Mouse (Mus musculus): ENCODE results near the gene Ddc. TPM values are rescaled to one million over a fixed set of nuclear protein-coding genes. Genes with fewer than 3 reads are reported as not detected.

The Ddc gene
- polyA plus RNA-seq, 1 experiment from 2014 or later, result 21.7 TPM

DNA sequence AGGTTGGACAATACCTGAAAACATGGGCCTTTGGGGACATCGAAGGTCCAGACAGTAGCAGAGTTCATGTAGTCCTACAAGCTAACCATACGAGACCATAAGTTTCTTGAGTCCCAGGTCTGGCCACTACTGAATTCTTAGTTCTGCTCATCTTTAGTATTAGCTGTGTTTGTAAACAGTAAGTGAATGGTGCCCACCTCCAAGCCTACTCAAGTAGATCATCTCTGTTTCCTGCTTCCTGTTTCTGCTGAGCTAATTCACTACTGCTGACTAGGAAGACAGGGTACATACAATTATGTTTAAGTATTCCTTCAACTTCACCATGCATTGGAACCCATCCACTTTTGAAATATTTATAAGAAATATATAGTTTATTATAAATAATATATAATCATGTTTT is 129.9 kb downstream of the Ddc start:
- 93% methylated on average over 2 of the region's 2 CpGs for WGBS
- H3K4me2 ChIP-seq (ENCODE audit: low read length), result no peak overlapping the region
- no peak for ATAC-seq
- H3K9me3 ChIP-seq (replicated peaks; ENCODE audit: control insufficient read depth, low read length, poor library complexity, severe bottlenecking), result no peaks in the 10 kb centered on the region
- no peaks in the 10 kb centered on the region for H3K36me3 ChIP-seq (ENCODE audit: control insufficient read depth, insufficient read depth, low read length)
- no peak overlapping the region for H3K4me3 ChIP-seq (ENCODE audit: low read depth, low read length)
- no peaks in the 10 kb centered on the region for H3K27me3 ChIP-seq (ENCODE audit: control insufficient read depth, insufficient read depth, low read depth, low read length)
- no peak overlapping the region for H3K27ac ChIP-seq (ENCODE audit: low read length)
- no peaks in the 10 kb centered on the region for H3K4me1 ChIP-seq (ENCODE audit: control insufficient read depth, insufficient read depth, low read length)
- H3K9ac ChIP-seq (ENCODE audit: low read depth, low read length), result no peak overlapping the region

- Histone ChIP-seq H3K27ac (ENCODE audit: low read length) (no peak overlapping the region), H3K9ac (ENCODE audit: low read depth, low read length) (no peak overlapping the region), H3K4me3 (ENCODE audit: low read depth, low read length) (no peak overlapping the region), H3K4me1 (ENCODE audit: control insufficient read depth, insufficient read depth, low read length) (no peaks in the 10 kb centered on the region), H3K4me2 (ENCODE audit: low read length) (no peak overlapping the region), H3K36me3 (ENCODE audit: control insufficient read depth, insufficient read depth, low read length) (no peaks in the 10 kb centered on the region), H3K27me3 (ENCODE audit: control insufficient read depth, insufficient read depth, low read depth, low read length) (no peaks in the 10 kb centered on the region), H3K9me3 (replicated peaks; ENCODE audit: control insufficient read depth, low read length, poor library complexity, severe bottlenecking) (no peaks in the 10 kb centered on the region)
- ATAC-seq, result no peak
These were observed 131.2 kb downstream of the Ddc start for GRCm38 (mm10) chr11:11766736-11767135.

DNA sequence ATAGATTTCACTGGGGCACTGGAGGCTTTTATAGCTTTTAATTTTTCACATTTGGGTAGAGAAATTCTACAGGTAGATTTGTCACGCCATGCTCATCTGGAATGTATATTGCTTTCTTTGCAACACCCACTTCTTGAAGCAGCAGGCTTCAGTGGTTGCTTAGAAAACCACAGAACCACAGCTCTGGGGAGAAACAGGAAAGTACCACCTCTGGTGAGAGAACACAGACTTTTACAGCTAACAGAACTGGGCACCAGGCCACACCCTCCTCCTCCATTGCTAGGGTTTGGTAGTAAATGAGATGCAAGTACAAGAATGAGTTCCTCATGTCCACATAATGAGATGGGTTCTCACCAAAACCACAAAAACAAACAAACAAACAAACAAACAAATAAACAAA is 131.8 kb downstream of the Ddc start:
- H3K4me2 ChIP-seq (ENCODE audit: low read length), result no peak overlapping the region
- no peaks in the 10 kb centered on the region for H3K36me3 ChIP-seq (ENCODE audit: control insufficient read depth, insufficient read depth, low read length)
- no peaks in the 10 kb centered on the region for H3K27me3 ChIP-seq (ENCODE audit: control insufficient read depth, insufficient read depth, low read depth, low read length)
- H3K9ac ChIP-seq (ENCODE audit: low read depth, low read length), result no peak overlapping the region
- no peak for ATAC-seq
- 96% methylated on average over 1 of the region's 1 CpGs for WGBS
- no peaks in the 10 kb centered on the region for H3K4me1 ChIP-seq (ENCODE audit: control insufficient read depth, insufficient read depth, low read length)
- H3K27ac ChIP-seq (ENCODE audit: low read length), result no peak overlapping the region
- no peaks in the 10 kb centered on the region for H3K9me3 ChIP-seq (replicated peaks; ENCODE audit: control insufficient read depth, low read length, poor library complexity, severe bottlenecking)
- no peak overlapping the region for H3K4me3 ChIP-seq (ENCODE audit: low read depth, low read length)

DNA sequence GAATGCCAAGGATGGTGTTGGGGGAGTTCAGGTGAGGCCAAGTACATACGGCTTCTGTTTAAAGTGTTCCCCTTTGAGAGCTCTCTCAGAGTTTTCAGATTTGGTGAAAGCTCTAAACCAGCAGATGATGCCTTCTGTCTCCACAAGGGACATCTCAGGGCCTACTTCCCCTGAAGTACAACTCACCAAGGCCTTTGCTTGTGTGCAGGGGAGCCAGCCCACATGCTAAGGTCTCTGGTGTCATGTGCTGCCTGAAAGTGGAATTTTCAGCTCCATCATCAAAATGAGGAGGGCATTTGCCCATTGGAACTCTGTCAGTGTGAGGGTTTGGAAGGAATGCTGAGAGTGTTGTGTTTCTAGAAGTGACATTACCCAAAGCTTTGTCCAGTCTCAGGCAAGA is 132.5 kb downstream of the Ddc start:
- no peaks in the 10 kb centered on the region for H3K27me3 ChIP-seq (ENCODE audit: control insufficient read depth, insufficient read depth, low read depth, low read length)
- H3K9me3 ChIP-seq (replicated peaks; ENCODE audit: control insufficient read depth, low read length, poor library complexity, severe bottlenecking), result no peaks in the 10 kb centered on the region
- H3K27ac ChIP-seq (ENCODE audit: low read length), result no peak overlapping the region
- ATAC-seq, result no peak
- 82% methylated on average over 1 of the region's 1 CpGs for WGBS
- H3K4me2 ChIP-seq (ENCODE audit: low read length), result no peak overlapping the region
- H3K9ac ChIP-seq (ENCODE audit: low read depth, low read length), result no peak overlapping the region
- H3K4me1 ChIP-seq (ENCODE audit: control insufficient read depth, insufficient read depth, low read length), result no peaks in the 10 kb centered on the region
- no peak overlapping the region for H3K4me3 ChIP-seq (ENCODE audit: low read depth, low read length)
- H3K36me3 ChIP-seq (ENCODE audit: control insufficient read depth, insufficient read depth, low read length), result no peaks in the 10 kb centered on the region

Other genes with a start within 250 kb of the Ddc start
- 1.3 and 1.4 TPM in 2 replicates for gene Ikzf1, start 213.1 kb downstream of the Ddc start, polyA plus RNA-seq (2015; fragmentation: Nextera tagmentation; extraction: Ambion mirVana)
- gene Fignl1, start 89.2 kb downstream of the Ddc start, polyA plus RNA-seq (2015; fragmentation: Nextera tagmentation; extraction: Ambion mirVana), result 7.1 and 8.7 TPM in 2 replicates
- gene Grb10, start 140.5 kb upstream of the Ddc start, polyA plus RNA-seq (2015; fragmentation: Nextera tagmentation; extraction: Ambion mirVana), result 74.6 and 92.9 TPM in 2 replicates

All from midbrain, embryonic 16.5 days (tissue).